Mouse (Mus musculus) erythroblast, embryonic 14.5 days (primary cell): ENCODE data around the gene Daam1. TPM values are rescaled to one million over a fixed set of nuclear protein-coding genes. Genes with fewer than 3 reads are reported as not detected.

Experiments used
- H3K27me3 ChIP-seq: 2 replicates; pipeline ENCODE4 v1.6.1; 2012; ENCODE audit warnings: inconsistent platforms; ENCODE audit not compliant: control insufficient read depth
- H3K36me3 ChIP-seq: 2 replicates; pipeline ENCODE4 v1.6.1; 2012; ENCODE audit warnings: mild to moderate bottlenecking, inconsistent platforms; ENCODE audit not compliant: control insufficient read depth
- H3K4me1 ChIP-seq: 2 replicates; pipeline ENCODE4 v1.6.1; 2012; ENCODE audit warnings: inconsistent platforms; ENCODE audit not compliant: control insufficient read depth
- H3K4me3 ChIP-seq: replicated peaks from 2 replicates; pipeline ENCODE3; 2012; ENCODE audit warnings: moderate library complexity, mild to moderate bottlenecking, inconsistent platforms
- H3K9me3 ChIP-seq: 2 replicates; pipeline ENCODE4 v1.6.1; 2012; ENCODE audit warnings: low read length, inconsistent platforms, mixed read lengths; ENCODE audit not compliant: control insufficient read depth
- GATA1 ChIP-seq: IDR thresholded peaks from 2 replicates; pipeline ENCODE4 v1.6.1; 2012; ENCODE audit warnings: low read length, inconsistent platforms, mixed read lengths
- TAL1 ChIP-seq: IDR thresholded peaks from 3 replicates; pipeline ENCODE4 v1.6.1; 2012; ENCODE audit warnings: low read length, inconsistent platforms, mixed read lengths
- polyA plus RNA-seq: library from polyadenylated mRNA; stranded (reverse); fragments of >175 nt; gene quantifications from 2 replicates; pipeline ENCODE4 v1.2.3, GENCODE M21; 2012

Gene Daam1
- polyA plus RNA-seq, 1 experiment: 2.2 TPM

GRCm38 (mm10) chr12:71981250-71981649 lies 150.4 kb downstream of the Daam1 start:
- H3K4me3 ChIP-seq: no peak overlapping the region
- H3K4me1 ChIP-seq: peaks cover 25% of the 10 kb centered on the region
- no peaks in the 10 kb centered on the region for H3K9me3 ChIP-seq
- peaks cover 97% of the 10 kb centered on the region for H3K36me3 ChIP-seq
- H3K27me3 ChIP-seq: no peaks in the 10 kb centered on the region
- TF ChIP-seq GATA1 (no peak), TAL1 (no peak)

GRCm38 (mm10) chr12:71981791-71982190 lies 150.9 kb downstream of the Daam1 start:
- Histone ChIP-seq H3K27me3 (no peaks in the 10 kb centered on the region), H3K4me3 (no peak overlapping the region), H3K9me3 (no peaks in the 10 kb centered on the region), H3K36me3 (peaks cover 97% of the 10 kb centered on the region), H3K4me1 (peaks cover 25% of the 10 kb centered on the region)
- TF ChIP-seq TAL1 (no peak), GATA1 (no peak)

- Histone ChIP-seq H3K36me3 (peaks cover 97% of the 10 kb centered on the region), H3K9me3 (no peaks in the 10 kb centered on the region), H3K4me1 (peaks cover 18% of the 10 kb centered on the region), H3K4me3 (no peak overlapping the region), H3K27me3 (no peaks in the 10 kb centered on the region)
- TF ChIP-seq GATA1: no peak
- no peak for TF ChIP-seq TAL1
Observed at GRCm38 (mm10) chr12:71983102-71983715, 152.3 kb downstream of the Daam1 start.

DNA sequence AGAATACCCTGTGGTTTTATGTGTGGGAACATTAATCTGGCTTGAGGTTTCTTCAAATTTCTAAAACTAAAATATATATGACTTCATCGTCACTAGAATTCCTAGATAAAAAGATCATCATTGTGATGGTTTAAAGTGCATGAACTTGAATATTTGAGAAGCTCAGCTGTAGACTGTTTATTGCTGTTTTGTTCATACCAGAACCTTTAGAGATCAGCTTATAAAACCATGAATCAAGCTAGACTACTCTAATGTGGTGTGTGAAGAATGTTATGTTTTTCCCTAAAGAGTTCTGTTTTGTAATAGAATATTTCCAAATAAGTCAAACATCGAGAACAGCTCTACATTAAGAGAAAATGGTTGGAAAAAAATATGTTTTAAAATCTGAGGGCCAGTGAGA lies 156.3 kb downstream of the Daam1 start:
- no peak overlapping the region for H3K4me3 ChIP-seq
- H3K27me3 ChIP-seq: no peaks in the 10 kb centered on the region
- peaks cover 100% of the 10 kb centered on the region for H3K36me3 ChIP-seq
- H3K4me1 ChIP-seq: no peaks in the 10 kb centered on the region
- TF ChIP-seq TAL1 (no peak), GATA1 (no peak)
- H3K9me3 ChIP-seq: no peaks in the 10 kb centered on the region

GRCm38 (mm10) chr12:71987885-71988284 lies 157.0 kb downstream of the Daam1 start:
- H3K36me3 ChIP-seq: peaks cover 100% of the 10 kb centered on the region
- H3K27me3 ChIP-seq: no peaks in the 10 kb centered on the region
- H3K4me1 ChIP-seq: no peaks in the 10 kb centered on the region
- TF ChIP-seq GATA1 (no peak), TAL1 (no peak)
- no peaks in the 10 kb centered on the region for H3K9me3 ChIP-seq
- H3K4me3 ChIP-seq: no peak overlapping the region

GRCm38 (mm10) chr12:71989596-71989995 lies 158.7 kb downstream of the Daam1 start:
- H3K27me3 ChIP-seq: no peaks in the 10 kb centered on the region
- TF ChIP-seq TAL1: no peak
- H3K4me1 ChIP-seq: no peaks in the 10 kb centered on the region
- H3K4me3 ChIP-seq: no peak overlapping the region
- no peaks in the 10 kb centered on the region for H3K9me3 ChIP-seq
- peaks cover 100% of the 10 kb centered on the region for H3K36me3 ChIP-seq

GRCm38 (mm10) chr12:71992599-71993210 lies 161.8 kb downstream of the Daam1 start:
- no peak for TF ChIP-seq TAL1
- Histone ChIP-seq H3K4me1 (no peaks in the 10 kb centered on the region), H3K27me3 (no peaks in the 10 kb centered on the region), H3K9me3 (no peaks in the 10 kb centered on the region), H3K36me3 (peaks cover 77% of the 10 kb centered on the region), H3K4me3 (no peak overlapping the region)

DNA sequence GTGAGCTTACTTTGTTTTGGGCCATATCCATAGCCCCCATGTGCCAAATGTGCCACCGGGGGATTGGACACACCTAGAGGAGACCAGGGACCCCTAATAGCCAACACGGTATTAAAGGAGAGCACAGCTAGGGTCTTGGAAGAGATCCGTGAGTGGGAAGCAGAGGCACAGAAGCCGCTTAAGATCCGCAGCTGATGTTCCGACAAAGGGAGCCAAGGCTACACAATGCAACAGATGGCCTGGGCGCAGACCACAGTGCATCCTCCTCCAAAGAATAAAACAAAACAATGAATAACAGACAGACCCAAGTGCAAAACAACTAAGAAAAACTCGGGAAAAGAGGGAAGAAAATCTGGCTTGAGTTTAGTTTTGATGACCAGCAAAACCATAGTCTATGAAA lies 165.0 kb downstream of the Daam1 start:
- Histone ChIP-seq H3K9me3 (no peaks in the 10 kb centered on the region), H3K4me1 (no peaks in the 10 kb centered on the region), H3K27me3 (no peaks in the 10 kb centered on the region), H3K4me3 (no peak overlapping the region), H3K36me3 (peaks cover 46% of the 10 kb centered on the region)
- TF ChIP-seq TAL1: no peak
- no peak for TF ChIP-seq GATA1

GRCm38 (mm10) chr12:71996920-71997319 lies 166.0 kb downstream of the Daam1 start:
- Histone ChIP-seq H3K4me1 (no peaks in the 10 kb centered on the region), H3K4me3 (no peak overlapping the region), H3K9me3 (no peaks in the 10 kb centered on the region), H3K36me3 (peaks cover 35% of the 10 kb centered on the region), H3K27me3 (no peaks in the 10 kb centered on the region)
- TF ChIP-seq GATA1: no peak
- TF ChIP-seq TAL1: no peak

DNA sequence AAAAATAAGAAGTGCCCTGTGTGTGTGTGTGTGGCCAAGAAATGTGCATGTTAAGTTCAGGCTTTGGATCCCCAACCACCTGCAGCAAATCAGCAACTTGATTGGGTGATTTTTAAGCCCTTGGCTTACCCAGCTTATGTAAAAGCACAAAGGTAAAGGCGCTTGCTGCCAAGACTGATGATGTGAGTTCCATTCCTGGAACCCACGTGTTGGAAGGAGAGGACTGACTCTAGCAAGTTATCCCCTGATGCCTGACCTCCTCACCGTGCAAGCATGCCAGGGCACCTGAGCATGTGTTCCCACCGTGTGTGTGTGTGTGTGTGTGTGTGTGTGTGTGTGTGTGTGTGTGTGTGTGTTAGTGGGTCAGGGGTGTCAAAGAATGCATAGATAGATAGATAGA lies 166.5 kb downstream of the Daam1 start:
- Histone ChIP-seq H3K9me3 (no peaks in the 10 kb centered on the region), H3K4me3 (no peak overlapping the region), H3K36me3 (peaks cover 30% of the 10 kb centered on the region), H3K27me3 (no peaks in the 10 kb centered on the region), H3K4me1 (no peaks in the 10 kb centered on the region)
- TF ChIP-seq TAL1: no peak
- TF ChIP-seq GATA1: no peak
